Mouse (Mus musculus): ENCODE measurements around the gene Vhl.
"Not testable (repeated sequence)": the region's sequence is repeated elsewhere in the genome, so short reads cannot be mapped to it uniquely, and the experiment has no call there.

Gene Vhl

DNA sequence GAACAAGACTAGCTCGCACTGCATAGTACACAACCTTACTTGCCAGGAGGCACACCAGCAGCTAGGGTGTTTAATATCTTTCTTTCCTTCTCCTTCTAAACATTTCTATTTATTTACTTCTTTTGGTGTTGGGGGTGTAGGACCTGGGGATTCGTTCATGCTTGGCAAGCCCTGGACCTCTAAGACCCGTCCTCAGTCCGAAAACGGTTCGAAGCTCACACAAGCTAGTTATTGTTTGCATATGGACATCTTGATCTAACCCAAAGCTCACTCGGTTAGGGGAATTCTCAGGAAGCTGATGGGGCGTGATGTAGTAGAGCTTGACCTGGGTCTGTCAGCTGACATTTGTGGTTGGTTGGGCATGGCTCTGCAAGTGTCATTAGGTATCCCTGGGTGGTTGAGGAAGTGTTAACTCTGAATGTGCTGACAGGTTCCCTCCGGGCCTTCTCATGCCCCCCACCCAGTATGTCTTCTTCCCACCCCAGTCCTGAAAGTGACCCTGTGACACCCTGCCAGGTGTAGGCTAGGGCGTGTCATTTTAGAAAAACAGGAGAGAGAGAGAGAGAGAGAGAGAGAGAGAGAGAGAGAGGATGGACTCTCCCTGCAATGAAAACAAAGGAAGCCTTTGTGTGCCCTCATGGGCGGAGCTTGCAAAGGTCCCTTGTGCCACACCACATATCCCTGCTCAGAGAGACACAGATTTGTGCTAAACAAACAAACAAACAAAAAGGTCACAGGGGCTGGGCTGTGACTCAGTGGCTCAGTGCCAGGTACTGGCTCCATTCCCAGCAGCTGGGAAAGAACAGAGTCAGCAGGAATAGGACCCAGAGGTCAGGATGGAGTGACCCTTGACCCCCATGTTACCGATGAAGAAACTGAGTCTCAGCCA lies 37.8 kb downstream of the Vhl start:
- DNase-seq (ENCODE audit: low spot score in 2 of 2) = peak; percentile 51 to 53

DNA sequence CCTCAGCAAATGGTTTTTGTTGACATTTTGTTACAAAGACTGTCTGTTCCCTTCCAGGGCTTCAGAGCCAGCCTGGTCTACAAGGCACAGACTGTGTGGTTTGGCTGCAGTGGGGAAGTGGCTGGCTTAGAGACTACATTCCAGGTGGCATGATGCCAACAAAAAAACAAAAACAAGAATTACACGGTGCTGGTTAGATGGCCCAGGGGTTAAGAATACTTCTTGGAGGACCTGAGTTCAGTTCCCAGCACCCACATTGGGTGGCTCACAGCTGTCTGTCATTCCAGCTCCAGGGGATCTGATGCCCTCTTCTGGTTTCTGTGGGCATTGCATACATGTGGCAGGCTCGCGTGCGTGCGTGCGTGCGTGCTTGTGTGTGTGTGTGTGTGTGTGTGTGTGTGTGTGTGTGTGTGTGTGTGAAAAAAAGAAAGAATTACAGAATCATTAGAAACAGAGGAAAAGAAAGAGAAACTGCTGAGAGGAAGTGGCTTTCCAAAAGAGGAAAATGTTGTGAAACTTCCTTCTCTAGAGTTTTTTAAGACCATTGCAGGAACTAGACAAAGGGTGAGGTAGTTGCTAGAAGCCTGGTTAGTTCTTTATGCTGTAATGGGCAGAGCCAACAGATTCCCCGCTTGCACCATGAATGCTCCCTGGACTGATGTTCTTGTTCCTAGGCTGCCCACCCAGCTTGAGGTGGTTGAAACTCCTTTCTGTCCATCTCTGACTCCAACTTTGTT lies 39.4 kb downstream of the Vhl start:
- no peak for DNase-seq (ENCODE audit: low spot score in 2 of 2)

DNA sequence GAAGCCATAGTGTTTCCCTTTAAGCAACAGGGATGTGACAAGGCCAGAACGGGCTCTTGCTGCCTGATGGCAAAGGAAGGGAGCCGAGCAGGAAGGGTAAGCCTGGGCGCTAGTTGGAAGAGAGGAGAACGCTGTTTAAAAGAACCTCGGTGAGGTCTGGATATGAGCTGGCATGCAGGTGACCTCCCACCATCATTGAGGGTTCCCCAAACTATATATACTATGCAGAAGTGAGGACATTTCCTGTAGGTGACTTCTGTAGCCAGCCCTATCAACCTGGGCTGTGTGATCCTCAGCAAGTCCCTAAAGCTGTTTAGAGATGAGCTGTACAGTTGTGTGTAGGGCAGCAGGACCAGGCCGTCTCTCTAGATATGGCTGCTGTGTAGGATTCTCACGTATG lies 40.5 kb downstream of the Vhl start:
- no peak for DNase-seq (ENCODE audit: low spot score in 2 of 2)

DNA sequence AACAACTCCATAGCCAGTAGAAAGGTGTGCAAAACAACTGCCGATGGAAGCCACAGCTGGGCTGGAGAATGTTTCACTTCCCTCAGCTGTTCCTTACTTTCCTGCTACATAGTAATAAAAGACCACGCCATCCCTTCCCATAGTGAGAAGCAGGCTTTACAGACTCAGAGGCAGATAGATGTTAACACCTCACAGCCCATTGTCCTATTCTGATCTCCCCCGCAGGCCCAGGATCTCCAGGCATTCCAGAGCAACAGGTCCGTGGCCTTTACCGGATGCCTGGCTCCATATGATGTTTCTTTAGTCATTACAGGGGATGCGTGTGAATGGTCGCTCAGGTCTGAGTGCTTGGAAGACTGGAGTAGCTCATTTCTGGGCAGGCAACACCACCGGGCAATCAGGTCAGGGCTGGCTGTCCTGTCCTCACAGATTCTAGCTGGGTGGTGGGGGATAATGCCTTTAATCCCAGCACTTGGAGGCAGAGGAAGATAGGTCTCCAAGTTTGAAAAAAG lies 43.9 kb downstream of the Vhl start:
- no peak for DNase-seq (ENCODE audit: low spot score in 2 of 2)

DNA sequence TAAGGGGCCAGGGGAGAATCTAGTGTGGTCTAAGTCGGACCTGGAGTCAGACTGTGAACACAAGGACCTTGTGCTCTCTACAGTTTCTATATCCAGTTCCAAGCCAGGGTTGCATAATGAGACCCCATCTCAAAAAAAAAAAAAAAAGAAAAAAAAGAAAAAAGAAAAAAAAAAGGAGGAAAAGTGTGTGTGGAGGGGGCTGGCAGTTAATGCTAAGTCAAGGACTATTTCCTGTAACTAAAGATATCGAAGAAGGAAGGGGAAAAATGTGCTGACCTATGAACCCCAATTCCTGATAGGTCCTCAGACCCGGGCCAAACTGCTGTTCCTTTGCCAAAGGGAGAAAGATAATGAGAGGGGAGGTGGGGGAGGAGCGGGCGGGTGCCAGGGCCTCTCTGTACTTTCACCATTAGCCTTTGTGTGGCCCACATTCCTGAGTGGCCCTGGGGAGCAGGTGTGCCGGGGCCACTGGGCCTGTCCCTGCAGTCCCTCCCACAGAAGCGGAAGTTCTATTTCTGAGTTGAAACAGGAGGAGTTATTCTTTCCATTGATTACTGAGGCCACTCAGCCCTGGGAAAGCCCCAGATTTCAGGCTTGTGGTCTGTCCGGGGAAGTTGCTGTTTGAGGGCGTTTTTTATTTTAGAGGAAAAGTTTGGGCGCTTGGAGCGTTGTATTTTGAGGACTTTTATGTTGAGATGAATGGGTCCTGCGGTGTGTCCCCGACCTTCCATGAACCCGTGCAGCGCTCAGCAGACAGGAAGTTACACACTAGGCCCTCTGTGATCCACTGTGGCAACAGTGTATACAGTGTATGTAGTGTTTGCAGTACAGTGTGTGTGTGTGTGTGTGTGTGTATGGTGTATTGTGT lies 44.8 kb downstream of the Vhl start:
- DNase-seq (ENCODE audit: low spot score in 2 of 2) = no peak

DNA sequence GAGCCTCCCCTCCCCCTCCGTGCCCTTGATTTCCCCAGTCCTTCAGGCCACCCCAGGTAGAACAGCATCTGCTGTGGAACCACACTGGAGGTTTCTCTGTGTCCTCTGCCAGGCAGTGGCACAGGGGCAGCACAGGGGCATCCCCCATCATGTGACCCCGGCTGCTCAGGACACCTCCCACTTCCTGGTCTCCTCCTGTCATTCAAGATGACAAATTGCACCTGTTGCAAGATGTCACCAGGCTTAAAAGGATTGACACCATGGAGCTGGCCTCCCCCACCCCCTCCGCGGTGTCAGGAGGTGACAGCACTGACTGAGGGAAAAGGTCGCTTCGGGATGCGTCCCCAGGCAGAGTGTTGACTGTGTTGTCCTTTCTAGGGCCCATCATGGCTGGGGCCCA lies 46.1 kb downstream of the Vhl start:
- no peak for DNase-seq (ENCODE audit: low spot score in 2 of 2)

DNA sequence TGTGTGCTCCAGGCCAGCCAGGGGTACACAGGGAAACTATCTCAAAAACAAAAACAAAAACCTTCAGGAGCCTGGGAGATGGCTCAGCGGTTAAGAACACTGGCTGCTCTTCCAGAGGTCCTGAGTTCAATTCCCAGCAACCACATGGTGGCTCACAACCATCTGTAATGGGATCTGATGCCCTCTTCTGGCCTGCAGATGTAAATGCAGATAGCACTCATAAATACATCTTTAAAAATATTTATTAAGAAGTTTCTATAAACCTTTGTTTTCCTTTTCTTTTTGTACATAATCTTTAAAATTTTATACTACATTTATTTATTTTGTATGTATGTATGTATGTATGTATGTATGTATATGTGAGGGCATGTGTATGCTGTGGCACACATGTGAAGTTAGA lies 48.3 kb downstream of the Vhl start:
- not testable (repeated sequence) for DNase-seq (ENCODE audit: low spot score in 2 of 2)

DNA sequence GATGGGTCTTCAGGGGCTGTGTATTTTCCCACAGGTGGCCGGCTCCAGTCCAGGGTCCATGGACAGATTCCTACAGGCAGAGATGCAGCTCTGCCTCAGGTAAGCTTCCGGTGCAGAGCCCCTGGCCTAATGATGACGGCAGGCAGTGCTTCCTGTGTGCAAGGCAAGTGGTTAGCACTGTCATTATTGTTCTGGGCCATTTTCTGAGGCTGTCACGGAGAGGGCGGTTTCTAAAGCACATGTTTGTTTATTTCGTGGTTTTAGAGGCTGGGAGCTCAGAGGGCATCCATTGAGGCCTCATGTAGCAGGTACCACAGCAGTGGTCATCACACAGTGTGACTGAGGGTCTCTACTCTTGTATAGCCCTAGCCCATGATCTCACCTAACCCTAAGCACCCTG lies 49.2 kb downstream of the Vhl start:
- DNase-seq (ENCODE audit: low spot score in 2 of 2) = no peak

DNA sequence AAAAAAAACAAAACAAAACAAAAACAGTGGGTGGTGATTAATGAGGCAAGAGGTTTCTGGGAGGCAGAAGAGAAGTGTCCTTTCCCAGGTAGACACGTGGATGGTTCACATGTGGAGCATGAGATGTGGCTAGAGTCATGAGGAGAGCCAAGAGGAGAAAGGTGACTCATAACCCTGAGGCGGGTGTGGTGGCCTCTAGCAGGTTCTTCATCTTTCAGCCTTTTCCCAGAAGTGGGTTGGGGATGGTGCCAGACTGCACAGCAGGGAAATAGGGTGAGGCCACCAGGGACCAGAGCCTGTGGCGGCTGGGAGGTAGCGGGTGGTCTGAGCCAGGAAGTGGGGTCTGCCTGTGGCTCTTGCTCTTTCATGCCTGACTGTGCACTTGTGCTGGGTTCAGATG lies 51.5 kb downstream of the Vhl start:
- DNase-seq (ENCODE audit: low spot score in 2 of 2) = no peak

DNA sequence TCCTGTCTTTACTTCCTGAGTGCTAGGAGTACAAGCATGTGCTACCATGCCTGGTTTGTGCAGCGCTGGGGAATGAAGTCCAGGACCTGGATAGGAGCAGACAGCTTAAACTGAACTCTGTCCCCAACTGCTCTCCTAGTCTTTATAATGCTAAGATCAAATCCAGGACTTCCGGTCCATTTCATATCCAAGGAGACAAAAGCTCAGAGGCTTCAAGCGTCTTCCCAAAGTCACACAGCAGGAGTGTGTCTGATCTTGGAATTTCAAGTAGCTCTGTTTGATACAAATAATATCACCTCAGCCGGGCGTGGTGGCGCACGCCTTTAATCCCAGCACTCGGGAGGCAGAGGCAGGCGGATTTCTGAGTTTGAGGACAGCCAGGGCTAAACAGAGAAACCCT lies 52.2 kb downstream of the Vhl start:
- DNase-seq (ENCODE audit: low spot score in 2 of 2) = no peak

DNA sequence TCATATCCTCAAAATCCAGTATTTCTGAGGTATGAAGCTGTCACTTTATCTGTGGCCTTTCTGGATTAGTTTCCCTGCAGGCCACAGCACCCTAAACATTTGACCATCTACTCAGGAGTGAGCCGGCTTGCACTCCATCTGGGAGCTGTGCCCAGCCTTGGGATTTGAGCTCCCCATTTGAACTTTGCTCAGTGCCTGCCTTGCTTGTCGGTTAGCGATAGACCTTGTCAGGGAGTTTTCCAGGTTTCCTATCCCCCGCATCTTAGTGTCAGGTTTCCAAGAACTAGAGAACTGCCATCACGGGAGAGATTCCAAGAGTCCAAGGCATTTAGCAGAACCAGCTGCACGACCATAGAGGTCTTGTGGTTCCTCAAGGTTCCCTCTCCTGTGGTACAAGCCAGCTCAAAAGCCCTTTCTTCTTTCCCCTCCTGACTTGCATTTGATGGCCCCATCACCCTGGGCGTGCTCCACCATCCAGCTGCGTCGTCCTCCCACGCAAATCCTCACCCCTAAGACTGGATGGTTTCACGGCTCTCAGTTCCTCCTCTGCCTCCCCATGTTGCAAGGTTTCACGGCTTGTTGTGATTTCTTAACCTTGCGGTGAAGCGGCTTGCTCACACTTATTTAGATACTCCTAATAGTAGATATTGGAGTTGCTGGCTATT lies 53.4 kb downstream of the Vhl start:
- DNase-seq (ENCODE audit: low spot score in 2 of 2) = no peak

DNA sequence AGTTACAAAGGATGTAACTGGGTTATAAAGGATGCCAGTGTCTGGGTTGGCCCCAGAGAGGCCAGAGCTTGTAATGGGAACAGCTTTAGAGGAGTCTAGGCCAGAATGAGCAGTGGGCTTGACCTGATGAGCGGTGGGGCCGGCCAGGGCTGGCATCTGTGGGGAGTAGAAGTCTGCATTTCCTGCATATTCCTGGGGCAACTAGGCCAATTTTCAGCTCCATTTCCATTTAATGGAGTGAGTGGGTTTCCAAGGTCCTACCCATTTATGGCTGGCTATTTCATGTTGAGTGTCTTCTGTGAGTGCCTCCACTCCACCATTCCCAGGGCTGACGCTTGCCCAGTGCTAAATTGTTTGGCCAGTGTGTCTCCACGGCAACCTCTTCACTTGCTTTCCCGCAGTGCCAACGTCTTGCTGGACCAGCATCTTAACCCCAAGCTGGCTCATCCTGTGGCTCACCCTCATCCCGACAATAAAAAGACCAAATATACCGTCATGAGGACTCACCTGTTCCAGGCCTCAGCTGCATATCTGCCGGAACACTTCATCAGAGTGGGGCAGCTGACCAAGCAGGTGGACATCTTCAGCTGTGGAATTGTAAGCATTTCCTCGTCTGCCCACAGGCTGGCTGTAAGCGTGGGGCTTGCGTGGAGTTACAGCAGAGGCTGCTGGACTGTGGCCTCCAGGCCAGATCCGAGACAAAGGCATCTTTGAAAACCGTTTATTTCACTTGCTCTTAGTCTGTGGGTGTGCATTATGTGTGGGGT lies 54.7 kb downstream of the Vhl start:
- DNase-seq (ENCODE audit: low spot score in 2 of 2) = peak; percentile 61 to 77

DNA sequence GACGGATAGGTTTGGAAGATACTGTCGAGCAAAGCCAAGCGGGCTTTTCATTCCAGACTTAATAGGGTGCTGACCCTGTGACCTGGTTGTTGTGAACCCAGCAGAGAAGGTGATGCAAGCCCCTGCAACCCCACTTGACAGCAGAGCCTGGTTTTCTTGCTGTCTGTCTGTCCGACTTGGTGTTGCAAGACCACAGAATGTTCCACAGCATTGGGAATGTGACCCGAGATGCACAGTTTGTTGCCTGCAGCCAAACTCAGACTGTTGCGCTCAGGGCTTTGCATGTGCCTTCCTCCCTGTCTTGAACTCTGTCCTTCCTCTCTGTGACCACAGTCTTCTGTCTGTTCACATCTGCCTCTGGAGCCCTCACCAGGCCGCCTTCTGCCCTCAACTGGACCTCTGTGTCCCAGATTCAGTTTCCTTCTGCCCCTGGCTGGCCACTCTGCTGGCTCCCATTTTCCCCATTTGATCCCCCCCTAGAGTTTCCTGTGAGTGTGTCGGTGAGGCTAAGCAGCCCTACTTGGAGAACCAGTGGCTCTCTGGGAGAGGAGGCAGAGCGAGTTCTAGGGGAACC lies 56.3 kb downstream of the Vhl start:
- no peak for DNase-seq (ENCODE audit: low spot score in 2 of 2)
